19 mouse cellular contexts compared by ENCODE assay signal in genomic region chr7:46129463-46130179, GRCm38 (mm10). TPM values are rescaled to one million over a fixed set of nuclear protein-coding genes. Genes with fewer than 3 reads are reported as not detected.
DNase-seq lines count a peak whose midpoint lies in the region; ATAC-seq and TF ChIP-seq lines count a peak whose summit lies in the region.
"Had no signal": no experiment of that assay in that cellular context is flagged by ENCODE, and none has a peak within 500 bp of the region (broad histone marks: within the 10 kb centered on the region; RNA-seq: fewer than 3 reads in every experiment).

No protein-coding gene starts in this region.

- H3K9ac ChIP-seq in hindbrain, embryonic 15.5 days: no peak overlapping the region
- no peak overlapping the region for H3K9ac ChIP-seq in hindbrain, embryonic 12.5 days
- H3K9ac ChIP-seq in liver, embryonic 14.5 days (replicated peaks): no peak overlapping the region
- H3K9ac ChIP-seq in kidney, embryonic 15.5 days: no peak overlapping the region

- peak; percentile 21; the same call in 1 of the 2 replicates for ATAC-seq in hindbrain, embryonic 15.5 days (ENCODE audit: low FRiP score, low read depth)
- ATAC-seq in hindbrain, embryonic 12.5 days (ENCODE audit: low FRiP score): no peak
- ATAC-seq in liver, embryonic 14.5 days (ENCODE audit: insufficient read depth): 0 out of 2 replicates have a peak, but pooled peaks have one; percentile 33
- ATAC-seq in kidney, embryonic 15.5 days (replicated peaks; ENCODE audit: low FRiP score): no peak; the same call in 1 of the 2 replicates
- ATAC-seq: CD4-positive, CD25-positive, alpha-beta regulatory T cell, adult 4 months had no signal

- no peak overlapping the region for H3K4me3 ChIP-seq in hindbrain, embryonic 15.5 days
- H3K4me3 ChIP-seq in hindbrain, embryonic 12.5 days: no peak overlapping the region
- H3K4me3 ChIP-seq in liver, embryonic 14.5 days (ENCODE audit: insufficient read depth in 1 of 2, low read depth in 2 of 2, low read length in 2 of 2): no peak overlapping the region
- no peak overlapping the region for H3K4me3 ChIP-seq in kidney, embryonic 15.5 days (replicated peaks)
- H3K4me3 ChIP-seq: megakaryocyte, embryonic 14.5 days had no signal

- TF ChIP-seq CTCF in liver, embryonic 14.5 days (IDR thresholded peaks at IDR 0.05; ENCODE audit: low read depth): no peak

- no peak for TF ChIP-seq EP300 in liver, embryonic 14.5 days (IDR thresholded peaks at IDR 0.05; ENCODE audit: low read depth)

- no peaks in the 10 kb centered on the region for H3K9me3 ChIP-seq in hindbrain, embryonic 15.5 days
- no peaks in the 10 kb centered on the region for H3K9me3 ChIP-seq in hindbrain, embryonic 12.5 days (replicated peaks)
- H3K9me3 ChIP-seq in liver, embryonic 14.5 days (ENCODE audit: control insufficient read depth, low read length): no peaks in the 10 kb centered on the region
- no peaks in the 10 kb centered on the region for H3K9me3 ChIP-seq in kidney, embryonic 15.5 days (replicated peaks)
- H3K9me3 ChIP-seq: G1E; megakaryocyte, embryonic 14.5 days had no signal

- 0 out of 2 replicates have a peak, but pooled peaks cover 2% of the 10 kb centered on the region for H3K27me3 ChIP-seq in hindbrain, embryonic 15.5 days
- peaks cover 23% of the 10 kb centered on the region for H3K27me3 ChIP-seq in hindbrain, embryonic 12.5 days
- H3K27me3 ChIP-seq in liver, embryonic 14.5 days (ENCODE audit: control insufficient read depth, insufficient read depth, low read length): no peaks in the 10 kb centered on the region
- H3K27me3 ChIP-seq in kidney, embryonic 15.5 days: peaks cover 14% of the 10 kb centered on the region

- DNase-seq in cerebellum, adult 11-12 months: peak; percentile 12
- no peak for DNase-seq in cerebellum, postnatal 36 days
- DNase-seq in adipocyte (ENCODE audit: low spot score): peak; percentile 4
- peak in 1 of 3 experiments; percentile 12 for DNase-seq in liver, embryonic 14.5 days (ENCODE audit: low read depth in 3 of 3, low spot score in 3 of 3)
- no peak for DNase-seq in right cerebral cortex, adult 18-20 months
- DNase-seq: cerebellum, adult 11 months; heart, postnatal 4 days; kidney, adult 8-10 months; kidney, postnatal 4 days; lung, postnatal 14 days; thymus, postnatal 25 days had no signal

- WGBS in hindbrain, embryonic 15.5 days: 33% methylated on average over 7 of the region's 7 CpGs
- WGBS in hindbrain, embryonic 12.5 days: 28% methylated on average over 7 of the region's 7 CpGs
- 49% methylated on average over 7 of the region's 7 CpGs for WGBS in liver, embryonic 14.5 days (ENCODE audit: insufficient replicate concordance)
- WGBS in kidney, embryonic 15.5 days: 31% methylated on average over 7 of the region's 7 CpGs

- no peak overlapping the region for H3K27ac ChIP-seq in hindbrain, embryonic 15.5 days (replicated peaks)
- no peak overlapping the region for H3K27ac ChIP-seq in hindbrain, embryonic 12.5 days
- no peak overlapping the region for H3K27ac ChIP-seq in liver, embryonic 14.5 days
- H3K27ac ChIP-seq in kidney, embryonic 15.5 days: no peak overlapping the region

- no peak overlapping the region for H3K4me2 ChIP-seq in hindbrain, embryonic 15.5 days
- no peak overlapping the region for H3K4me2 ChIP-seq in hindbrain, embryonic 12.5 days (replicated peaks)
- H3K4me2 ChIP-seq in liver, embryonic 14.5 days (ENCODE audit: low read depth): no peak overlapping the region
- H3K4me2 ChIP-seq in kidney, embryonic 15.5 days: no peak overlapping the region

- no peaks in the 10 kb centered on the region for H3K36me3 ChIP-seq in hindbrain, embryonic 15.5 days
- no peaks in the 10 kb centered on the region for H3K36me3 ChIP-seq in hindbrain, embryonic 12.5 days
- H3K36me3 ChIP-seq in liver, embryonic 14.5 days (replicated peaks; ENCODE audit: control insufficient read depth, insufficient read depth, low read depth): no peaks in the 10 kb centered on the region
- no peaks in the 10 kb centered on the region for H3K36me3 ChIP-seq in kidney, embryonic 15.5 days
- H3K36me3 ChIP-seq: G1E had no signal

- peaks cover 43% of the 10 kb centered on the region for H3K4me1 ChIP-seq in hindbrain, embryonic 15.5 days (replicated peaks)
- H3K4me1 ChIP-seq in hindbrain, embryonic 12.5 days: peaks cover 34% of the 10 kb centered on the region
- H3K4me1 ChIP-seq in liver, embryonic 14.5 days (replicated peaks; ENCODE audit: control insufficient read depth in 2 of 2, insufficient read depth in 2 of 2, low read length in 1 of 2): no peaks in the 10 kb centered on the region
- H3K4me1 ChIP-seq in kidney, embryonic 15.5 days: peaks cover 40% of the 10 kb centered on the region

RNA-seq across cellular contexts. Expression of gene Kcnj11, which starts 29.1 kb away (rescaled TPM):
- polyA plus RNA-seq in hindbrain, embryonic 15.5 days (2015; fragmentation: Nextera tagmentation; extraction: Ambion mirVana): 2.5 and 3.3 TPM in 2 replicates
- polyA plus RNA-seq in hindbrain, embryonic 12.5 days (2016; fragmentation: Nextera tagmentation; extraction: Ambion mirVana): 0.51 and 0.61 TPM in 2 replicates
- 0.02 and 0.10 TPM in 2 replicates for polyA plus RNA-seq in liver, embryonic 14.5 days (2012; rRNA removed)
- not detected in 2 replicates for polyA plus RNA-seq in liver, embryonic 14.5 days (2014; fragmentation: Nextera tagmentation; extraction: Ambion mirVana)
- polyA plus RNA-seq in kidney, embryonic 15.5 days (2015; fragmentation: Nextera tagmentation; extraction: Ambion mirVana): 0.21 and 0.37 TPM in 2 replicates
- polyA plus RNA-seq: CD4-positive, CD25-positive, alpha-beta regulatory T cell, adult 4 months; G1E; liver, adult 2 months; spleen, adult 2 months had no signal

RNA-seq across cellular contexts. Expression of gene Abcc8, which starts 50.2 kb away (rescaled TPM):
- polyA plus RNA-seq in hindbrain, embryonic 15.5 days (2015; fragmentation: Nextera tagmentation; extraction: Ambion mirVana): 6.9 and 11.4 TPM in 2 replicates
- polyA plus RNA-seq in hindbrain, embryonic 12.5 days (2016; fragmentation: Nextera tagmentation; extraction: Ambion mirVana): 2.0 and 2.6 TPM in 2 replicates
- 0.13 and 0.14 TPM in 2 replicates for polyA plus RNA-seq in liver, embryonic 14.5 days (2012; rRNA removed)
- 0.13 and 0.14 TPM in 2 replicates for polyA plus RNA-seq in liver, embryonic 14.5 days (2014; fragmentation: Nextera tagmentation; extraction: Ambion mirVana)
- polyA plus RNA-seq in kidney, embryonic 15.5 days (2015; fragmentation: Nextera tagmentation; extraction: Ambion mirVana): 2.2 and 2.3 TPM in 2 replicates
- polyA plus RNA-seq: CD4-positive, CD25-positive, alpha-beta regulatory T cell, adult 4 months; G1E; liver, adult 2 months had no signal

Comparison
In these comparisons a context has a peak if more than half of its experiments do, and no peak if none do; other contexts are left out.
1. DNase-seq: peak in cerebellum, adult 11-12 months (single experiment) and adipocyte (single experiment); none in cerebellum, postnatal 36 days (0 of 2) and right cerebral cortex, adult 18-20 months (single experiment).
2. ATAC-seq: peak in hindbrain, embryonic 15.5 days (single experiment) and liver, embryonic 14.5 days (single experiment); none in hindbrain, embryonic 12.5 days (single experiment) and kidney, embryonic 15.5 days (single experiment).